Mouse (Mus musculus) cerebellum, adult (tissue): Measurements from ENCODE around the gene Cep128.
"Not testable (repeated sequence)": the region's sequence is repeated elsewhere in the genome, so short reads cannot be mapped to it uniquely, and the experiment has no call there.

Experiments
- ATAC-seq: cut with Nextera tagmentation; 2 replicates; pipeline ENCODE4 v1.9.2; 2017; ENCODE audit warnings: mild to moderate bottlenecking, moderate library complexity, mixed read lengths; ENCODE audit not compliant: insufficient number of reproducible peaks, low FRiP score, low TSS enrichment

Cep128 gene

DNA sequence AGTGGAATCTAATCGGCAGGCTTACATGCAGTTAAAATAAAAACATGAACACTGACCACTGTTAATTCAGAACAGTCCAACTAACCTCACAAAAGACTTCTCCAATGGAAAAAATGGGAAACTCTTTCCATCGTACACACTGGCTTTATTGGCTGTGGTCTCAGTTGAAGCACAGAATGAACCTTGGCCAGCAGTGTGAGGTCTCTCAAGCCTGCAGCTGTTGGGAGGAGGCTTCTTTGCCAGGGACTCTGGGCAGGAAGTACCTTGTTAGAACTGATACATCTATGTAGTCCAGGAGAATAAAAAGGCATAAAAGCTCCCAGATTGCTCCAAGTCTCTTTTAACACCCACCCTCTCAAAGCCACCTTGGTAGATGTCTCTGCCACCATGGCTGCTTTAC is 390.9 kb downstream of the Cep128 start:
- no peak for ATAC-seq

DNA sequence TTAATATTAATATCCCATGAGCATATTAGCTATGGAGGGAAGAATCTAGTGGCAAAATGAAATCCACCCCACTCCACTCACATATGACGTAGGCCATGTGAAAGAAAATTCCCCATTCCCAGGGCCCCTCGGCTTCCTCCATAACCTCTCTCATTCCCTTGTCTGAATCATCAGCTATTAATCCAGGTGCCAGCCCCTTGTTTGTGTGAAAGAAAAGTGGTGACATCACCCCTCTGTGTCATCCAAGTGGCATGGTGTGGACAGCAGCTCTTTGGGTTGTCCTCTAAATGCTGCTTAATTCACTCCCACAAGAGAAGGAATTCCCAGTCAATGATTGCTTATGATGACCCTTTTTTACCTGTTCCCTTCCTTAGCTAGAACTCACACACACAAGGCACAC is 396.4 kb downstream of the Cep128 start:
- ATAC-seq: no peak

DNA sequence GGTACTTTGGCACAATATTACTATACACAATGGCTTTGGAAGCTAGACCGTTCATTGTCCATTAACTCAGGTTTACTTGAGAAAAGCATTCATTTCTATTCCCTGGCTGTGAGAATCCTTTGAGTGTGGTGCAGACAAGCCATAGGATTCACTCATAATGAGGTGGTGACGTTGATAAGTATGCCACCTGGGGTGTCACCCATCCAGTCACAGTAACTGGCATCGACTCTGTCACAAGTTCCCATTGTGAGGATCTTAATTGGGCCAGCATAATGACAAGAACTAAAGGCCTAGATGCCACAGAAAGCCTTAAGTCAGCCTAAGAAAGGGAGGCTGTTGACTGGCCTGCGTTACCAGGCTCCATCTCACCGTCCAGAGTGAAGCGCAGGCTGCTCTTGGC is 396.9 kb downstream of the Cep128 start:
- no peak for ATAC-seq

DNA sequence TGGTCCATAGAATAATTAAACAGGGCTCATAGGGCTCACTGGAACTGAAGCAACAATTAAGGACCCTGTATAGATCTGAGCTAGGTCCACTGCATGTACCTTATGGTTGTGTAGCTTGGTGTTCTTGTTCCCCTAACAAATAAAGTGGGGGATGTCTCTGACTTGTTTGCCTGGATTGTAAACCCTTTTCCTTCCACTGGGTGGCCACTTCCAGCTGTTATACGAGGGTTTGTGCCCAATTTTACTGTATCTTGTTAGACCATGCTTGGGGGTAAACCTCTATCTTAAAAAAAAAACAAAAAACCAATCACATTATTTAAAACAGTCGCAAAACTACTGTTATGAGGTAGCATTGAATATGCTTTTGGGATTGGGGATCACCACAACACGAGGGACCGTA is 402.2 kb downstream of the Cep128 start:
- no peak for ATAC-seq

- not testable (repeated sequence) for ATAC-seq
Measured at GRCm38 (mm10) chr12:90976406-90976805, 407.8 kb downstream of the Cep128 start.

- no peak for ATAC-seq
Measured at GRCm38 (mm10) chr12:90975429-90975828, 408.8 kb downstream of the Cep128 start.

- ATAC-seq: no peak
Measured at GRCm38 (mm10) chr12:90971156-90971555, 413.1 kb downstream of the Cep128 start.

DNA sequence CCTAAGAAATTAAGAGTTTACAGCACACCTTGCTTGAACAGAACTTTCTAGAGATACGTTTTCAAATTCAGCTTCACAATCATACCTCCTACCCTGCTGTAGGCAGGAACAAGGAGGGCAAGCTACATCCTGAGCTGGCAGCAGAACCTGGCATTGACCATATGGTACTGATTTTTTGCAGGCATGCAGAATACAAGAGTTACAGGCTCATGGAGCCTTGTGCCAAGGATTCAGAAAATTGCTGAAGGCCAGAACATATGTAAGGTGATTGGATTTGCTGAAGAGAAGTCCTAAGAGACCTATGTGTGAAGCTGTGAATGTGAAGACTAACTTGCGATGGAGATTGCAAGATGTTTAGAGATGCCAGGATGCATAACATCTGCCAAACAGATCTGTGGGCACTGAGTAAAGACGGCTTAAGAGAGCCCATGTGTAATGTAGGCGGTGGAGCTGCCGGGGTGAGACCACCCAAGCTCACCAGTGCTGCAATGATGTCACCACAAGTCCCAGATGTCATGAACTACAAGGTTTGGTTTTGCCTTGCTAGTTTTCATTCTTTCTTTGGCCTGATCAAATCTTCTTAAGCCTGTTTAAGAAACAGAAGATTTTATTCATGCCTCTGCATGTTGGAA is 422.7 kb downstream of the Cep128 start:
- peak; percentile 98 for ATAC-seq

- ATAC-seq: 0 out of 2 replicates have a peak, but pooled peaks have one; percentile 26
Measured at GRCm38 (mm10) chr12:90954740-90955473, 429.3 kb downstream of the Cep128 start.
